Mouse (Mus musculus) layer of hippocampus, postnatal 10 days (tissue): ENCODE measurements around the gene AI854703. TPM values are rescaled to one million over a fixed set of nuclear protein-coding genes. Genes with fewer than 3 reads are reported as not detected.

Source experiments
- DNase-seq, 2 experiments: peaks; one replicate each; pipeline ENCODE4 v3.0.0; 2021; ENCODE audit warnings: low spot score in 2 of 2
- long read RNA-seq: library from polyadenylated mRNA; stranded (forward); transcript quantifications from one replicate; pipeline ENCODE4 v2.0.0, GENCODE M21; 2023
- total RNA-seq, 2 experiments: library from RNA; stranded (reverse); gene quantifications; 2 replicates each; pipeline ENCODE4 v1.2.3; 2021

AI854703 gene
- total RNA-seq = 10 to 100 TPM; 13.7 to 15.5 TPM
- long read RNA-seq, transcript AI854703-201 (4 exons, 3,517 nt) = major isoform, 7 of 30 reads
- long read RNA-seq, partial matches to known transcripts = 13 of 30 reads
- long read RNA-seq, other reads (novel, unspliced or antisense) = 10 of 30 reads

DNA sequence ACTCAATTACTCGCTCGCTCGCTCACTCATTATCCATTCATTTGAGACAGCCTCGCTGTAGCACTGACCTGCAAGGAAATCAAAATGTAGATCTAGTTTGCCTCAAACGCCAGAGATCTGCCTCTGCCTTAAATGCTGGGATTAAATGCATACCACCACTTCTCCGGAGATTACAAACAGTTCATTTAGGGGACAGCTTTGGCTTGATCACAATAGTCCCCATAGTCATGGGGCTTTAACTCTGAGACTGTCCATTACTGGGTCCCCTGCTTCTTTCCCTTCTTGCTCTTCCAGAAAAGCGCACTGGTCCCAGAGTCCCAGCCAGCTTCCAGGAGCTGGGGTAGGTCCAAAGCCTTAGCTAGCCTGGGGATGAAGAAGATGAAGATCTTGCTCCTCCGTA lies at the start of gene AI854703:
AI854703 (plus strand) TSS at position 301 of the 400 bp plus-strand sequence.
- no peak for DNase-seq

- no peak for DNase-seq
Measured at GRCm38 (mm10) chr6:48578736-48579135, 47.8 kb upstream of the AI854703 start.

- DNase-seq = no peak
Measured at GRCm38 (mm10) chr6:48579215-48579648, 47.3 kb upstream of the AI854703 start.

GRCm38 (mm10) chr6:48581257-48581656 lies 45.3 kb upstream of the AI854703 start:
- no peak for DNase-seq

- DNase-seq = peak; percentile 21 to 50
Measured at GRCm38 (mm10) chr6:48582037-48582436, 44.5 kb upstream of the AI854703 start.

DNA sequence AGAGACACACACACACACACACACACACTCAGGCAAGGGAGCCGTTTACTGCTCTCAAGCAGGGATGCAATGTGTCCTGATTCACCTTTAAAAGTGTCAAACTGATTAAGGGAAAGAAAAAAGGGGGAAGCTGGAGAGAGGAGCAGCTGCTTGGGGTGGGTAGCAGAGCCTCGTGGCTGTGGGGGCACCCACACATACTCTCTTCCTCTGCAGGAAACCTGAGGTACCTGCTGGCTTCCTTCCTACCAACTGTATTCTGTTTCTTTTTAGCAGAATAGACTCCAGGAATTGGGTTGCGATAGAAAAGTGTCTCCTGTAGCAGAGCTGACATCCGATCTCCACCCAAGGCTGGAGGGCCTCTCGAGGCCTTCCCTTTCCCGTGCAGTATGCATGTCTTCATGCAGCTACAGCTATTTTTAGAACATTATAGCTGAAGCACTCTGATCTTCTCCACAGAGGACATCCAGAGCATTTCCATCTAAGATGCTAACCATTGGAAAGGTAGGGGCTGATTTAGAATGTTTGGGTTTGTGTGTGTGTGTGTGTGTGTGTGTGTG lies 37.3 kb upstream of the AI854703 start, which contains the start of gene Gm45021:
Gm45021 (plus strand) TSS at position 417 of the 557 bp plus-strand sequence.
- DNase-seq = no peak

DNA sequence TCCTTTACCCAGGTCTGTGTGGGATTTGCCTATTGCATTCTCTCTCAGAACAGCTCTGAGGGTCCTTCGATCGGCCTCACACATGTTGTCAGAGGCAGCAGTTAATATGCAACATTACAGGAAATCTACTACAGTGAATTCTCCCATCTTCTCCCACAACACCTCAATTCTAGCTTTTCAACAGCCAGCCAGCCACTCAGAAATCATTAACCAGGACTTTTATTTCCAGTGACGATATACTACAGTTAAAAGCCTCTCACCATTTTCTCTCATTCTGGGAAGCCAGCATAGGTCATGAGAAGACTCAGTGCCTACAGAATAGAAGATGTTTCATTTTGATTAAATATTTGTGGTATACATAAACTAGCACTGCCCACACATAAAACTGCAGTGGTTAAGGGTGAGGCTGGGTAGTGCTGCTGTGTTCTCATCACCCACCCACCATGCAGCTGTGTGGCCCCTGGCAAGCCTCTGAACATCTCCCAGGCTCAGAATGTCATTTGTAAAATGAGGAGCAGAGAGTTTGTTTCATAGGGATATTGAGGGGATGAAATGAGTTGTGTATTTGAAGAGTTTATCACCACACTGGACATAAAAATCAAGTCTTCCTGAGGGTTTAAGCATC lies 35.2 kb upstream of the AI854703 start:
- no peak for DNase-seq

DNA sequence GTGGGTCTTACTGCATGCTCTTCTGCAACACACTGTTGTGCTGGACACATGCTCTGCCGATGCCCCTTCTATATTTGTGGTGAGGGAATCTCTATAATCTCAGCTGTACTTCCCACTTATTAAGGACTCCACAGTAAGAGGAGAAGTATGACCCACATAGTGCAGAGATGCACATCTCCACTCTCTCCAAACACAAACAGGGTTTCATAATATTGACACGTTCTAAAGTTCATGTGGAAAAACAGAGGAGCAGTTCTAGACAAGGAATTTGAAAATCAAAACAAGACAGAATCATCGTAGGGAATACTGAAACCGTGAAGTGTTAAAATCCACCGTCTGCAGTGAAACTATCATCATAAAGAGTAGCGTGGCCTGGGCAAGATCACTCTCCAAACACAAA lies 34.7 kb upstream of the AI854703 start:
- DNase-seq = no peak

GRCm38 (mm10) chr6:48593158-48594042 lies 33.2 kb upstream of the AI854703 start, which contains the start of the genes Repin1 and Gm44965:
Repin1 (plus strand) TSS chr6:48593883.
Gm44965 (plus strand) TSS chr6:48593941.
- peak; percentile 92 to 95 for DNase-seq

DNA sequence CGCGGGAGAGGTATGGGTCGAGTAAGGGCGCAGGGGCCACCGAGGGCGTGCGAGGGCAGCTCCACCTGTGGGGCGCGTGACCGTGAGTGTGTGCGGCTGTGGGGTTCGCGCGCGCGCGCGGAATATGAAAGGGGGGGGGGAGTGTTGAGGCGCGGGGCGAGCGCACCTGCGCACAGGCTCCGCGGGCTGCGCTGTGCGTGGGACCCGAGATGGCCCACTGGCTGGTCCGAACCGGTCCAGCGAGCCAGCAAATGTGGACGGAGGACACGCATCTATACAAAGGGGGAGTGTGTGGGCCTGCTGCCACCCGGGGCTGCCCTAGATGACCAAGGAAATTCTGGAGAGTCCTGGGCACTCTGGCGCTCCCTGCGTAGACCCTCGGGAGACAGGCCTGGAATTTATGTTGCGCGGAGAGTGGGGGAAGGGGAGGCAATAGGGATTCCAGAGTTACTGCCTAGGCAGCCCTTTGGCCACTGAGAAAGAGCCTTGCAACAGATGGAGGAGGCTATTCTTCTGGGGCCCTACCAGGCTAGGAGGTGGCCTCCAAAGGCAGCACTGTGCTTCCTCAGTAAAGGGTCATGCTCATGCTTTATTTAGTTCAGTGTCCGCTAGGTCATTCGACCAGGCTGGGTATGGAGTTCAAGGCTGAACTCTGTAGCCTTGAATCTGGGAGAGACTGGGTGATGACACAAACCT lies 32.4 kb upstream of the AI854703 start:
- peak; percentile 69 to 72 for DNase-seq

GRCm38 (mm10) chr6:48595278-48595677 lies 31.3 kb upstream of the AI854703 start:
- DNase-seq = no peak

DNA sequence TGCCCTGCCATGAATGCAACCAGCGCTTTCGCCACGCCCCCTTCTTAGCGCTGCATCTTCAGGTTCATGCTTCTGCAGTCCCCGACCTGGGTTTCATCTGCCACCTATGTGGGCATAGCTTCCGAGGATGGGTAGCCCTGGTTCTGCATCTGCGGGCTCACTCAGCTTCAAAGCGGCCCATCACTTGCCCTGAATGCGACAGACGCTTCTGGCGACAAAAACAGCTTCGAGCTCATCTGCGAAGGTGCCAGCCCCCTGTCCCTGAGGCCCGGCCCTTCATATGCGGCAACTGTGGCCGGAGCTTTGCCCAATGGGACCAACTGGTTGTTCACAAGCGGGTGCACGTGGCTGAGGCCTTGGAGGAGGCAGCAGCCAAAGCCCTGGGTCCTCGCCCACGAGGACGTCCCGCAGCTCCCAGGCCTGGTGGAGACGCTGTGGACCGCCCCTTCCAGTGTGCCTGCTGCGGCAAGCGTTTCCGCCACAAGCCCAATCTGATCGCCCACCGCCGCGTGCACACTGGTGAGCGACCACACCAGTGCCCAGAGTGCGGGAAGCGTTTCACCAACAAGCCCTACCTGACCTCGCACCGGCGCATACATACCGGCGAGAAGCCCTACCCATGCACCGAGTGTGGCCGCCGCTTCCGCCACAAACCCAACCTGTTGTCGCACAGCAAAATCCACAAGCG lies 29.9 kb upstream of the AI854703 start:
- no peak for DNase-seq

DNA sequence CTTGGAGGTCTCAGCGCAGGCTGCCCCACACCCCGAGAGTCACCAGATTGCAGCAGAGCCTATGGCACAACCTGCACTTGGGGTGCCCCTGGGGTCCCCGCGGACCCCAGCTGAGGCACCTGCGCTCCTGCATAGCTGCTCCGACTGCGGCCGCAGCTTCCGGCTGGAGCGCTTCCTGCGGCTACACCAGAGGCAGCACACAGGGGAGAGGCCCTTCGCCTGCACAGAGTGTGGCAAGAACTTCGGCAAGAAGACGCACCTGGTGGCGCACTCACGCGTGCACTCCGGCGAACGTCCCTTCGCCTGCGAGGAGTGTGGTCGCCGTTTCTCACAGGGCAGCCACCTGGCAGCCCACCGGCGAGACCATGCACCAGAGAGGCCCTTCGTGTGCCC lies 29.3 kb upstream of the AI854703 start:
- no peak for DNase-seq

GRCm38 (mm10) chr6:48600594-48600993 lies 26.0 kb upstream of the AI854703 start:
- DNase-seq = no peak

DNA sequence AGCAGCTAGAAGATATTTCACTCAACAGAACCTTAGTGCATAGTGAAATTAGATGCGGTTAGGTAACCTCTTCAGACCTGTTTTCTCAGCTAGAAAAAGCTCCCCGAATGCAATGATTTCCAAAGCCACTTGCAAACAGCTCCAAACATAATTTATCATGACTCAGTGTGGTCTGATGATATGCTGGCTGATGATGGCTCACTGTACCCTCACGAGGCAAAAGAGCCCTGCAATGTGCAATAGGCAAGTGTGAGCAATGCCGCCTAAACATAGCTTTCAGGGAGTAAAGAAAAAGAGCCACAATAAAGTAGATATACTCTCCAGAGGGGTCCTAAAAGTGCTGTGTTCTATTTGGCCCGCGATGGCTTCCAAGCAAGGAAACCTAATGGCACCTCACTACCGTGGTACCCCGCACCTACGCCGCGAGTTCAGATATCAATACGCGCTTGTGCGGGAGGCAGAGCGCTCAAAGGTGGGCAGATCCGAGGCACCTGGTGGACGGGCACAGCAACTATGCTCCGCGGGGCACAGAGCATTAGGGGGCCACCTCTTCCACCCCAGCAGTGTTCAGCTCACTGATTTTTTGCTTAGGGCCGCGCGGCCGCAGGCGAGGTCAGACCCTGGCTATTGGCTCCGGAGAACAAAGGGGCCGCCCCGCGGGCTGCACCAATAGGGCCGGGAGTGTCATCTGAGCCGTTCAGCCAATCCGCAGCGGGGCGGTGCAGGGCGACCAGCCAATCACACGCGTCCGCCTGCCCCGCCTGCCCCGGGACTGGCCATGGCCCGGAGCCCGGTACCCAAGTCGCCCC lies 25.1 kb upstream of the AI854703 start, which contains the start of gene Zfp775:
Zfp775 (plus strand) TSS at position 793 of the 809 bp plus-strand sequence.
- peak; percentile 96 to 98 for DNase-seq

DNA sequence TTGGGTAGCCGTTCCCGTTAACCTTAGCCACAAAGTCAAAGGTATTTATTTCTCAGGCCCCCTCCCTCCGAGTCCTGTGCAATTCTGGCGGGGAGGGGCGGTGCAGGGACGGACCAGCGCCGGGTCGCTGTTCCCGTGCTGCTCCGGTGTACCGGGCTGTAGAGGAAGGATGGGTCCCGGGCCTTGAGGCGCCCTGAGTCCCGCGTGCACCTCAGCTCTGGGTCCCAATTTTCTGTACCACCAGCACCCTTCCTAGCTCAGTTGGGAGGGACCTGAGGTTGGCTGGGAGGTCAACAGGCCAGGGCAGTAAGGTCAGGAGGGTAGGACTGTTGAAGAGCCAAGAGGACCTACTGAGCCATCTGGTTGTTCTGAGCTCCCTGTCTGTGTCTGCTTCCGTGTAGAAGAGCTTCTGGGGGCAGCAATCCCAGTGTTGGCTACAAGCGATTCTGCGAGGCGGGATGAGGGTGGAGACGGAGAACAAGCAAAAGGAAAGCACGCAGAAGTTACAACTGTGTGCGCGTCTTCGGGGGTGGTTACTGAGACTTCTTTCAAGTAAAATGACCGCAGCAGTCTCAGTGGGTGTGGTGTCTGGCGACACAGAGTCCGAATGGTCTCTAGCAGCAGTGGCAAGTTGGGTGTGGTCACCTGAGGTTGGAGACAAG lies 24.4 kb upstream of the AI854703 start:
- DNase-seq = no peak

DNA sequence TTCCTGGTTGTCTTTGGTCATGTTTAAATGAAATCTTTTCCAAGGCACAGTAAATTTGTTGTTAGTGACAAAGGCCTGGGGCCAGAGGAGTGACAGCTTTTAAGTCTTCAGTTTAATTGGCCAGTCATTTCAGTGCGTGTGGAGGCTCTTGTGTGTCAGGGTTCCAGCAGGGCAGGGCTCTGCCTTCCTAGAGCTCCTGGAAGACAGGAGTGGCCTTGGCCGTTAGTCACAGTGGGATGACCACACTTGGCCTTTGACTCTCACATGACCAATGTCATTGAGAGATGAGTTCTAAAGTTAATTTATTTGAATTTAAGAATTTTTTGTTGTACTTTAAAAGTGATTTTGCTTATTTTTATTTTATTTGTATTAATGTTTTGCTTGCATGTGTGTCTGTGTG lies 18.4 kb upstream of the AI854703 start:
- DNase-seq = no peak

GRCm38 (mm10) chr6:48609512-48609911 lies 17.1 kb upstream of the AI854703 start:
- no peak for DNase-seq

- no peak for DNase-seq
Measured at GRCm38 (mm10) chr6:48610657-48611056, 15.9 kb upstream of the AI854703 start.
